24 mouse cellular contexts compared by ENCODE assay signal in the genomic region with DNA sequence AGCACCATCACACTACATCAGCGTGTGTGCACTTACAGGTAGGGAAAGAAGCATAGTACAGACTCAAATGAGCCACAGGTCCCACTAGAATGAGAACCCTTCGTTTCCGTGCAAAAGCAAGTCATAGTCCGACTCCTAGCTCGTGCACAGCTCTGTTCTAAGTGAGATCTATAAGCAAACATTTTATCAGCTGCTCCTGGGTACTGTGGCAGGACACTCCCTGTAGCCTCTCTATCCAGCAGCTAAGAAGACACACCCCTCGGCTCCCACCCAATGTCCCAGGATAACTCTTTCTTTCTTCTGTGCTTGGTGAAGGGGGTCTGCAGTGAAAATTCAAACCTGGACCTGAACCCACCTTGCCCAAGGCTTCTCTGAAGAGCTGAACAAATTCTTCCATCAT. TPM values are rescaled to one million over a fixed set of nuclear protein-coding genes. Genes with fewer than 3 reads are reported as not detected.
DNase-seq lines count a peak whose midpoint lies in the region; ATAC-seq lines count a peak whose summit lies in the region.
"Had no signal": no experiment of that assay in that cellular context is flagged by ENCODE, and none has a peak within 500 bp of the region (broad histone marks: within the 10 kb centered on the region; RNA-seq: fewer than 3 reads in every experiment).

No protein-coding gene starts in this region.

- peaks cover 46% of the 10 kb centered on the region for H3K36me3 ChIP-seq in liver, embryonic 11.5 days (ENCODE audit: control insufficient read depth, insufficient read depth, low read length)
- H3K36me3 ChIP-seq in liver, embryonic 13.5 days, result peaks cover 98% of the 10 kb centered on the region
- H3K36me3 ChIP-seq in liver, embryonic 15.5 days (replicated peaks), result peaks cover 87% of the 10 kb centered on the region

- H3K4me1 ChIP-seq in liver, embryonic 11.5 days (replicated peaks; ENCODE audit: control insufficient read depth, insufficient read depth, low read length), result no peaks in the 10 kb centered on the region
- H3K4me1 ChIP-seq in liver, embryonic 13.5 days (replicated peaks), result no peaks in the 10 kb centered on the region
- H3K4me1 ChIP-seq in liver, embryonic 15.5 days (replicated peaks), result 0 out of 2 replicates have a peak, but pooled peaks cover 9% of the 10 kb centered on the region
- H3K4me1 ChIP-seq: embryonic facial prominence, embryonic 12.5 days; forebrain, embryonic 13.5 days; forebrain, embryonic 15.5 days had no signal

- 86% methylated on average over 6 of the region's 6 CpGs for WGBS in liver, embryonic 11.5 days
- 75% methylated on average over 6 of the region's 6 CpGs for WGBS in liver, embryonic 13.5 days (ENCODE audit: insufficient replicate concordance)
- WGBS in liver, embryonic 15.5 days (ENCODE audit: insufficient replicate concordance), result 64% methylated on average over 6 of the region's 6 CpGs

- no peak overlapping the region for H3K4me3 ChIP-seq in liver, embryonic 11.5 days (ENCODE audit: low read depth, low read length)
- no peak overlapping the region for H3K4me3 ChIP-seq in liver, embryonic 13.5 days (replicated peaks)
- H3K4me3 ChIP-seq in liver, embryonic 15.5 days (replicated peaks), result no peak overlapping the region
- H3K4me3 ChIP-seq: embryonic facial prominence, embryonic 10.5 days; embryonic facial prominence, embryonic 12.5 days; forebrain, embryonic 13.5 days; forebrain, embryonic 15.5 days had no signal

- no peaks in the 10 kb centered on the region for H3K27me3 ChIP-seq in liver, embryonic 11.5 days (replicated peaks; ENCODE audit: control insufficient read depth, insufficient read depth, low read length)
- H3K27me3 ChIP-seq in liver, embryonic 13.5 days, result no peaks in the 10 kb centered on the region
- no peaks in the 10 kb centered on the region for H3K27me3 ChIP-seq in liver, embryonic 15.5 days
- H3K27me3 ChIP-seq: CH12.LX; embryonic facial prominence, embryonic 12.5 days; forebrain, embryonic 13.5 days; forebrain, embryonic 15.5 days; Patski had no signal

- DNase-seq in liver, embryonic 11.5 days (ENCODE audit: low spot score), result no peak
- DNase-seq in liver, result no peak
- DNase-seq in liver, embryonic 13.5 days, result no peak
- no peak for DNase-seq in right cerebral cortex, postnatal 25 days
- no peak for DNase-seq in gastrocnemius, adult 8-10 months (ENCODE audit: low spot score in 2 of 2)
- DNase-seq: adrenal gland, adult 8-10 months; adrenal gland, postnatal 14 days; adrenal gland, postnatal 36 days; B cell, adult 2 months; cerebellum, adult 11-12 months; cerebellum, adult 2 months; cerebellum, adult 9-10 months; cerebellum, postnatal 10 days; cerebellum, postnatal 25 days had no signal

- H3K4me2 ChIP-seq in liver, embryonic 11.5 days, result no peak overlapping the region
- no peak overlapping the region for H3K4me2 ChIP-seq in liver, embryonic 13.5 days
- no peak overlapping the region for H3K4me2 ChIP-seq in liver, embryonic 15.5 days
- H3K4me2 ChIP-seq: embryonic facial prominence, embryonic 12.5 days; forebrain, embryonic 13.5 days; forebrain, embryonic 15.5 days had no signal

- H3K9ac ChIP-seq in liver, embryonic 11.5 days (ENCODE audit: low read depth, low read length), result no peak overlapping the region
- no peak overlapping the region for H3K9ac ChIP-seq in liver, embryonic 13.5 days
- no peak overlapping the region for H3K9ac ChIP-seq in liver, embryonic 15.5 days
- H3K9ac ChIP-seq: embryonic facial prominence, embryonic 12.5 days; forebrain, embryonic 13.5 days; forebrain, embryonic 15.5 days had no signal

- 0 out of 2 replicates have a peak, but pooled peaks have one; percentile 53 for ATAC-seq in liver, embryonic 11.5 days (replicated peaks; ENCODE audit: low FRiP score)
- ATAC-seq in liver, embryonic 13.5 days (ENCODE audit: low read depth), result peak; percentile 73
- ATAC-seq in liver, embryonic 15.5 days (ENCODE audit: insufficient read depth), result peak; percentile 69
- ATAC-seq: activated CD4-positive, CD25-positive, alpha-beta regulatory T cell, adult 4 months; CD4-positive, CD25-positive, alpha-beta regulatory T cell, adult 4 months; forebrain, embryonic 13.5 days; forebrain, embryonic 15.5 days; Patski had no signal

- no peaks in the 10 kb centered on the region for H3K9me3 ChIP-seq in liver, embryonic 11.5 days (ENCODE audit: control insufficient read depth, low read length)
- H3K9me3 ChIP-seq in liver, embryonic 13.5 days (replicated peaks), result no peaks in the 10 kb centered on the region
- H3K9me3 ChIP-seq in liver, embryonic 15.5 days (replicated peaks), result no peaks in the 10 kb centered on the region
- H3K9me3 ChIP-seq: embryonic facial prominence, embryonic 10.5 days; embryonic facial prominence, embryonic 12.5 days; forebrain, embryonic 13.5 days; forebrain, embryonic 15.5 days; G1E had no signal

- H3K27ac ChIP-seq in liver, embryonic 11.5 days (ENCODE audit: low read depth, low read length), result no peak overlapping the region
- no peak overlapping the region for H3K27ac ChIP-seq in liver, embryonic 13.5 days
- no peak overlapping the region for H3K27ac ChIP-seq in liver, embryonic 15.5 days (replicated peaks)
- H3K27ac ChIP-seq: embryonic facial prominence, embryonic 10.5 days; embryonic facial prominence, embryonic 12.5 days; forebrain, embryonic 13.5 days; forebrain, embryonic 15.5 days had no signal

RNA-seq across cellular contexts. Expression of gene Urb1, which starts 21.6 kb away (rescaled TPM):
- 17.0 and 17.7 TPM in 2 replicates for polyA plus RNA-seq in liver, embryonic 11.5 days (2014; fragmentation: Nextera tagmentation; extraction: Ambion mirVana)
- 4.7 and 7.5 TPM in 2 replicates for polyA plus RNA-seq in liver, embryonic 13.5 days (2015; fragmentation: Nextera tagmentation; extraction: Ambion mirVana)
- 4.3 and 4.5 TPM in 2 replicates for polyA plus RNA-seq in liver, embryonic 15.5 days (2015; fragmentation: Nextera tagmentation; extraction: Ambion mirVana)
- 1 to 10 TPM; 4.2 to 4.7 (median 4.3) TPM for total RNA-seq in gastrocnemius, adult 8-10 months (2022)

RNA-seq across cellular contexts. Expression of gene Eva1c, which starts 37.9 kb away (rescaled TPM):
- 0.25 and 0.55 TPM in 2 replicates for polyA plus RNA-seq in liver, embryonic 11.5 days (2014; fragmentation: Nextera tagmentation; extraction: Ambion mirVana)
- 0.25 and 0.31 TPM in 2 replicates for polyA plus RNA-seq in liver, embryonic 13.5 days (2015; fragmentation: Nextera tagmentation; extraction: Ambion mirVana)
- polyA plus RNA-seq in liver, embryonic 15.5 days (2015; fragmentation: Nextera tagmentation; extraction: Ambion mirVana), result 0.39 and 0.48 TPM in 2 replicates
- total RNA-seq in gastrocnemius, adult 8-10 months (2022), result under 1 TPM in 3 of 4 experiments, not detected in 1; 0.34 to 0.56 (median 0.38) TPM
- total RNA-seq: CH12.LX had no signal
- polyA plus RNA-seq: activated CD4-positive, CD25-positive, alpha-beta regulatory T cell, adult 4 months; CD4-positive, CD25-positive, alpha-beta regulatory T cell, adult 4 months; G1E had no signal

RNA-seq across cellular contexts. Expression of gene Mrap, which starts 50.6 kb away (rescaled TPM):
- 77.5 and 79.0 TPM in 2 replicates for polyA plus RNA-seq in liver, embryonic 11.5 days (2014; fragmentation: Nextera tagmentation; extraction: Ambion mirVana)
- polyA plus RNA-seq in liver, embryonic 13.5 days (2015; fragmentation: Nextera tagmentation; extraction: Ambion mirVana), result 48.8 and 52.6 TPM in 2 replicates
- 32.9 and 34.0 TPM in 2 replicates for polyA plus RNA-seq in liver, embryonic 15.5 days (2015; fragmentation: Nextera tagmentation; extraction: Ambion mirVana)
- total RNA-seq in gastrocnemius, adult 8-10 months (2022), result 1 to 10 TPM in 2 of 4 experiments, under 1 TPM in 1, not detected in 1; 0.31 to 3.3 (median 1.2) TPM
- total RNA-seq: CH12.LX had no signal
- polyA plus RNA-seq: activated CD4-positive, CD25-positive, alpha-beta regulatory T cell, adult 4 months; CD4-positive, CD25-positive, alpha-beta regulatory T cell, adult 4 months; forebrain, embryonic 13.5 days; forebrain, embryonic 15.5 days; G1E; Patski had no signal
